Mouse (Mus musculus) thymus, adult 2 months (tissue): ENCODE measurements around the gene Cyb561a3. TPM values are rescaled to one million over a fixed set of nuclear protein-coding genes. Genes with fewer than 3 reads are reported as not detected.

Experiments
- DNase-seq: peaks from one replicate; pipeline ENCODE4 v3.0.0; 2021
- H3K27ac ChIP-seq: fragments of 200-500 bp; 2 replicates; pipeline ENCODE4 v1.5.1; 2012; ENCODE audit warnings: low read length, control low read depth; ENCODE audit not compliant: control insufficient read depth, insufficient read depth
- H3K27me3 ChIP-seq: fragments of 200-500 bp; 2 replicates; pipeline ENCODE4 v1.6.1; 2012; ENCODE audit warnings: mild to moderate bottlenecking, low read length, moderate library complexity, mixed read lengths; ENCODE audit not compliant: control insufficient read depth, insufficient read depth
- H3K36me3 ChIP-seq: fragments of 200-500 bp; 2 replicates; pipeline ENCODE4 v1.6.1; 2012; ENCODE audit warnings: mild to moderate bottlenecking, low read length, moderate library complexity; ENCODE audit not compliant: control insufficient read depth, insufficient read depth
- H3K4me1 ChIP-seq: fragments of 200-500 bp; replicated peaks from 2 replicates; pipeline ENCODE4 v1.6.1; 2012; ENCODE audit warnings: low read length; ENCODE audit not compliant: control insufficient read depth, insufficient read depth
- H3K4me3 ChIP-seq: fragments of 200-500 bp; 2 replicates; pipeline ENCODE4 v1.5.1; 2012; ENCODE audit warnings: mild to moderate bottlenecking, low read length, control low read depth, moderate library complexity; ENCODE audit not compliant: control insufficient read depth, insufficient read depth
- CTCF ChIP-seq: fragments of 200-500 bp; IDR thresholded peaks from 2 replicates; pipeline ENCODE4 v1.5.1; 2012; ENCODE audit warnings: mild to moderate bottlenecking, control low read depth, low read length, moderate library complexity, borderline replicate concordance; ENCODE audit not compliant: control insufficient read depth, poor library complexity, insufficient read depth; ENCODE audit errors: extremely low read depth
- POLR2A ChIP-seq: fragments of 200-500 bp; IDR thresholded peaks from 2 replicates; pipeline ENCODE4 v1.6.1; 2012; ENCODE audit warnings: mild to moderate bottlenecking, low read length, control low read depth, moderate library complexity; ENCODE audit not compliant: control insufficient read depth, poor library complexity, insufficient read depth; ENCODE audit errors: extremely low read depth
- WGBS: fragments of 180-500 bp; shearing (Covaris S2); methylation state at CpG from one replicate; pipeline ENCODE4 v1.1.7; 2018; 5-methylcytosine and 5-hydroxymethylcytosine counted together
- polyA plus RNA-seq: library from polyadenylated mRNA; depleted of rRNA; stranded (reverse); fragments of >200 nt; gene quantifications from 2 replicates; pipeline ENCODE4 v1.2.3, GENCODE M21; 2012

The Cyb561a3 gene
- polyA plus RNA-seq, 1 experiment, result 93.7 TPM

GRCm38 (mm10) chr19:10560108-10560507 lies 16.9 kb upstream of the Cyb561a3 start:
- no peaks in the 10 kb centered on the region for H3K36me3 ChIP-seq
- no peaks in the 10 kb centered on the region for H3K27me3 ChIP-seq
- no peak overlapping the region for H3K4me3 ChIP-seq
- DNase-seq, result no peak
- TF ChIP-seq POLR2A (no peak), CTCF (no peak)
- peaks cover 6% of the 10 kb centered on the region for H3K4me1 ChIP-seq
- H3K27ac ChIP-seq, result no peak overlapping the region
- WGBS, result 70% methylated on average over 5 of the region's 5 CpGs

GRCm38 (mm10) chr19:10561558-10562314 lies 15.2 kb upstream of the Cyb561a3 start:
- WGBS, result 87% methylated on average over 6 of the region's 6 CpGs
- H3K27me3 ChIP-seq, result no peaks in the 10 kb centered on the region
- no peak for TF ChIP-seq POLR2A
- TF ChIP-seq CTCF, result no peak
- no peak overlapping the region for H3K4me3 ChIP-seq
- H3K36me3 ChIP-seq, result no peaks in the 10 kb centered on the region
- no peak overlapping the region for H3K27ac ChIP-seq
- H3K4me1 ChIP-seq, result no peaks in the 10 kb centered on the region; the same call in 1 of the 2 replicates
- DNase-seq, result no peak

GRCm38 (mm10) chr19:10562351-10562750 lies 14.6 kb upstream of the Cyb561a3 start:
- Histone ChIP-seq H3K36me3 (no peaks in the 10 kb centered on the region), H3K27ac (no peak overlapping the region), H3K4me3 (no peak overlapping the region), H3K4me1 (no peaks in the 10 kb centered on the region), H3K27me3 (no peaks in the 10 kb centered on the region)
- TF ChIP-seq CTCF (no peak), POLR2A (no peak)
- WGBS, result 73% methylated on average over 5 of the region's 5 CpGs
- DNase-seq, result no peak

- no peak for DNase-seq
- Histone ChIP-seq H3K27me3 (no peaks in the 10 kb centered on the region), H3K36me3 (no peaks in the 10 kb centered on the region; the same call in 1 of the 2 replicates), H3K27ac (no peak overlapping the region), H3K4me1 (no peaks in the 10 kb centered on the region), H3K4me3 (no peak overlapping the region)
- WGBS, result 83% methylated on average over 6 of the region's 6 CpGs
- TF ChIP-seq CTCF (no peak), POLR2A (no peak)
Observed at GRCm38 (mm10) chr19:10564278-10564677, 12.7 kb upstream of the Cyb561a3 start.

- H3K4me3 ChIP-seq, result no peak overlapping the region
- no peaks in the 10 kb centered on the region for H3K27me3 ChIP-seq
- 87% methylated on average over 4 of the region's 4 CpGs for WGBS
Observed at GRCm38 (mm10) chr19:10565217-10565616, 11.8 kb upstream of the Cyb561a3 start.

GRCm38 (mm10) chr19:10569627-10570026 lies 7.3 kb upstream of the Cyb561a3 start:
- Histone ChIP-seq H3K36me3 (peaks cover 5% of the 10 kb centered on the region; the same call in 1 of the 2 replicates), H3K27ac (no peak overlapping the region), H3K4me3 (no peak overlapping the region), H3K4me1 (no peaks in the 10 kb centered on the region), H3K27me3 (no peaks in the 10 kb centered on the region)
- TF ChIP-seq CTCF (no peak), POLR2A (no peak)
- no peak for DNase-seq
- 98% methylated on average over 6 of the region's 6 CpGs for WGBS

More at GRCm38 (mm10) chr19:10565217-10565616, 11.8 kb upstream of the Cyb561a3 start:
- H3K4me1 ChIP-seq, result no peaks in the 10 kb centered on the region
- no peak for DNase-seq
- TF ChIP-seq POLR2A (no peak), CTCF (no peak)
- no peak overlapping the region for H3K27ac ChIP-seq
- H3K36me3 ChIP-seq, result no peaks in the 10 kb centered on the region; the same call in 1 of the 2 replicates
